Mouse (Mus musculus): ENCODE measurements around the gene Prx. TPM values are rescaled to one million over a fixed set of nuclear protein-coding genes. Genes with fewer than 3 reads are reported as not detected.
A peak's percentile ranks its signal among the peaks of the same experiment; 100 is the strongest.

Prx gene
- polyA plus RNA-seq (2016; fragmentation: Nextera tagmentation; extraction: Ambion mirVana) = 2.9 and 3.5 TPM in 2 replicates

DNA sequence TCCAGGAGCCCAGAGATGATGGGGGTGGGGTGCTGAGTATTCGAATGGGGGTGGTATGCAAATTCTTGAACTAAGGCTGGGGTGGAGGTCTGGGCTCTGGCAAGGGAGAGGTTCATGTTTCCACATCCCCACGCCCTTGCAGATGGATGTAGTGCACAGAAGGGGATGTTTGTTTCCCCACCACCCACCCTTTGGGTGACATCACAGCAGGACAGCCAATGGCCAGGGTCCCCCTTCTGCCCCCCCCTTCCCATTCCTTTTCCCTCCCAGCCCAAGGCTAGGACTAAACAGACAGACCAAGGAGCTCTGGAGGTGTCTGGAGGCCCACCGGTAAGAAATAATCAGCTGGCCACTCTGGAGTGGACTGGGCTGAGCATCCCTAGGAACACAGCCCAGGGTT lies at the start of gene Prx:
Gene Prx (plus strand): TSS at position 289 of the 400 bp plus-strand sequence.
- no peaks in the 10 kb centered on the region for H3K9me3 ChIP-seq
- WGBS = 57% methylated on average over 3 of the region's 3 CpGs
- no peaks in the 10 kb centered on the region for H3K4me1 ChIP-seq
- H3K27ac ChIP-seq = no peak within 1 kb of the TSS
- H3K27me3 ChIP-seq = no peaks in the 10 kb centered on the region
- no peak within 1 kb of the TSS for H3K9ac ChIP-seq
- no peak for ATAC-seq (ENCODE audit: low FRiP score)
- H3K4me3 ChIP-seq (replicated peaks) = no peak within 1 kb of the TSS
- H3K4me2 ChIP-seq = no peak within 1 kb of the TSS
- no peaks in the 10 kb centered on the region for H3K36me3 ChIP-seq (replicated peaks)

DNA sequence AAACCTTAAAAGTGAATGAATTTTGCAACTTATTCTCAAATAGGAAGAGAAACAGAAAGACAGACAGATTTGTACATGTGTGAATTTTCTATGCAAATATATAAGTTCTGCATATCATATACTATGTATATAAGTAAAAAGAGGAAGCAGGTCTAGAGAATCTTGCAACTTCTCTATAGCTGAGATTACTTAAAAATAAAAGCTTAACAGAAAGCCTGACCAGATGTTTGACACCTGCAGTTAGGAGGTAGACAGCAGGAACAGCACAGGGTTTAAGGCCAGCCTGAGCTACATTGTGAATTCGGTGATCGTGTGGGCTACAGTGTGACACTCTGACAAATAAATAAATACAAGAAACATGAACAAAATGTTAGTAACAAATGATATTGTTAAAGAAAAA lies 47.8 kb upstream of the Prx start:
- 96% methylated on average over 2 of the region's 2 CpGs for WGBS
- Histone ChIP-seq H3K4me3 (replicated peaks) (no peak overlapping the region), H3K4me2 (no peak overlapping the region), H3K9me3 (no peaks in the 10 kb centered on the region), H3K9ac (no peak overlapping the region), H3K4me1 (peaks cover 17% of the 10 kb centered on the region), H3K27me3 (peaks cover 21% of the 10 kb centered on the region), H3K36me3 (replicated peaks) (no peaks in the 10 kb centered on the region), H3K27ac (no peak overlapping the region)
- ATAC-seq (ENCODE audit: low FRiP score) = no peak

DNA sequence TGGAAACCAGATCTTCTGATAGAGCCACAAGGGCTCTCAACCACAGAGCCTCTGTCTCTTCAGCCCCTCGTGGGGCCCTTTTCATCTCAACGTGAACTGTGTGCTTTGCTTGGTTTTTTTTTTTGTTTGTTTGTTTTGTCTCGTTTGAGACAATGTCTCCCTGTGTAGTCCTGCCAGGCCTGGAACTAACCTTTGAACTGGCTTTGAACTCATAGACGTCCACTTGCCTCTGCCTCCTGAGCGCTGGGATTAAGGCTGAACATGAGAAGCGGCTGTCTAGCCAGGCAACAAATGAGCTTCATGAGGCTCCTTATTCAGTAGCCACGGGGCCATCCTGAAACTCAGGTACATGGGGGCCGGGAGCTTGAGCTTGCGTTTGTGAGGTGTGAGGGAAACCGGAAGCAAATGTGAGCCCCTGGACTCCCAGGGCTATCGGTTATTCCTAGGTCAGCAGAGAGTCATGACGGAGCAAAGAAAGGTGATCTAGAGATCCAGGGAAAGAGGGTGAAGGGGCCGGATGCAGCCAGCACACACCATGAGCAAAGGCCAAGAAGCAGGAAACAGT lies 46.8 kb upstream of the Prx start:
- 55% methylated on average over 13 of the region's 13 CpGs for WGBS
- ATAC-seq (ENCODE audit: low FRiP score) = no peak
- Histone ChIP-seq H3K9me3 (no peaks in the 10 kb centered on the region), H3K4me3 (replicated peaks) (no peak overlapping the region), H3K27me3 (peaks cover 11% of the 10 kb centered on the region; the same call in 1 of the 2 replicates), H3K4me1 (0 out of 2 replicates have a peak, but pooled peaks cover 8% of the 10 kb centered on the region), H3K27ac (no peak overlapping the region), H3K9ac (no peak overlapping the region), H3K4me2 (no peak overlapping the region), H3K36me3 (replicated peaks) (no peaks in the 10 kb centered on the region)

DNA sequence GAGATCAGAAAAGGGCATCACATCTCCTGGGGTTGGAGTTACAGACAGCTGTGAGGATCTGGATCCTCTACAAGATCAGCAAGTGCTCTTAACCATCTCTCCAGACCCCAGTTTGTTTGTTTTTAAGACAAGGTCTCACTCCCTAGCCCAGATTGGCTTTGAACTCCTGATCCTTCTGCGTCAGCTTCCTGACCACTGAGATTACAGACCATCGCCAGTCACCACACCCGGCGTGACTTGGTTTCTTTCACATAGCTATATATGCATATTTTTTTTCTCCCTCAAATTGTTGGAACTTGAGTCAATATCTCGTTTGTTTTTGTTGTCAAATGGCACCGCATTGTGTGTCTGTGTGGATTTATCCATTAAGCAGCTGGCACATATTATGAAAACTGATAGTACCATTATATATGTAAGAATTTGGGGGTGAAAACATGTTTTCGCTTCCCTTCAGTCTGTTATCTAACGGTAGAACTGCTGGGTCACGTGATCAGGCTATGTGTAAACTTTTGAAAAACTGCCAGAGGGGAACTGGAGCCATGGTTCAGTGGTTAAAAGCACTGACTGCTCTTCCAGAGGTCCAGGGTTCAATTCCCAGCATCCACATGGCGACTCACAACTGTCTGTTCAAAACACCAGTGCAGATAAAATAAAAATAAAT lies 44.5 kb upstream of the Prx start:
- Histone ChIP-seq H3K9me3 (no peaks in the 10 kb centered on the region), H3K27me3 (no peaks in the 10 kb centered on the region), H3K4me2 (no peak overlapping the region), H3K9ac (no peak overlapping the region), H3K27ac (no peak overlapping the region), H3K4me1 (no peaks in the 10 kb centered on the region), H3K4me3 (replicated peaks) (no peak overlapping the region), H3K36me3 (replicated peaks) (no peaks in the 10 kb centered on the region)
- ATAC-seq (ENCODE audit: low FRiP score) = no peak
- 80% methylated on average over 10 of the region's 10 CpGs for WGBS

DNA sequence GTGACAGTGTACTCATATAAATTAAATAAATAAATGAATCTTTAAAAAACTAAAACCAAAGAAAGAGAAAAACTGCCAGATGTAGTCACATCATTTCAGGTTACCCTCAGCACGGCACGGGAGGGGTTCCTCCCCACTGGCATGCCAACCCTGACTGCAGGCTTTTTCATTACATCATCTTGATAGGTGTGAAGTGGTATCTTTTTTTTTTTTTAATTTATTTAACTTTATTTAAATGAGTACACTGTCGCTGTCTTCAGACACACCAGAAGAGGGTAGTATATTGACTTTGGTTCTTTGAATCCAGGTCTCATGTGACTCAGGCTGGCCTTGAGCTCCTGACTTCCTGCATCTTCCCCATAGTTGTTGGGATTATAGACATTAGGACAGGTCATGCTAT lies 43.9 kb upstream of the Prx start:
- no peak overlapping the region for H3K4me3 ChIP-seq (replicated peaks)
- H3K4me1 ChIP-seq = no peaks in the 10 kb centered on the region
- ATAC-seq (ENCODE audit: low FRiP score) = no peak
- no peaks in the 10 kb centered on the region for H3K27me3 ChIP-seq
- no peaks in the 10 kb centered on the region for H3K36me3 ChIP-seq (replicated peaks)
- WGBS = 93% methylated on average over 3 of the region's 3 CpGs
- H3K27ac ChIP-seq = no peak overlapping the region
- H3K4me2 ChIP-seq = no peak overlapping the region
- H3K9me3 ChIP-seq = no peaks in the 10 kb centered on the region
- H3K9ac ChIP-seq = no peak overlapping the region

DNA sequence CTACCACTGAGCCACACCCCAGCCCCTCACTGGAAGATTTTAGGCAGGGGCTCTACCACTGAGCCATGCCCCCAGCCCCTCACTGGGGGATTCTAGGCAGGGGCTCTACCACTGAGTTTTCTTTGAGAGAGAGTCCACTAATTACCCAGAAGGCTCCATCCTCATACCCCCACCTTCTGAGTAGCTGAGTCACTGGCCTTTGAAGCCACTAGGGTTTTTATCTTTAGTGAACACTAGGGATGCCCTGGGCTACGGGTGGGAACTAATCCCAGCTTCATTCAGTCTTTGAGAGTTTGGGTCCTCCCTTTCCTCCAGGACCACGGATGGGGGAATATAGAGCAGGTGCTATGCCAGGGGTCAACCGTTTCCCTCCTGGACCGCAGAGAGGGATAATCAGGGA lies 40.5 kb upstream of the Prx start:
- Histone ChIP-seq H3K36me3 (replicated peaks) (no peaks in the 10 kb centered on the region), H3K9me3 (no peaks in the 10 kb centered on the region), H3K4me2 (no peak overlapping the region), H3K4me3 (replicated peaks) (no peak overlapping the region), H3K9ac (no peak overlapping the region), H3K27me3 (no peaks in the 10 kb centered on the region), H3K27ac (no peak overlapping the region), H3K4me1 (no peaks in the 10 kb centered on the region)
- no peak for ATAC-seq (ENCODE audit: low FRiP score)
- 92% methylated on average over 4 of the region's 4 CpGs for WGBS

DNA sequence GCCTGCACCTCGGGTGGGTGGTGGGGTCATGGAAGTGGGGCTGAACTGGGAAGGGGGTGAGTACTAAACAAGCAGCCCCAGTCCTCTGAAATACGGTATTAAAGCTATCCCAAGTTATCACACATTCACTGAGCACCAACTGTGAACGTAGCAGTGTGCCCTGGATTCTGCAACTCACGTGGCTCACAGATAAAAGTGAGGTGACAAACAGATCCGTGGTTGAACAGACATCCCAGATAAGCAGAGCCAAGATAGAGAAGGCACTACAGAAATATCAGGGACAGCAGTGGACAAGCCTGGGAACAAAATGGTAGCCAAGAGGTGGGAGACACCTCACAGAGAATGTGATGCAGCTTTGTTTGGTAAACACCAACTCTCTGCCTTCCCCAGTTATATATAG lies 39.5 kb upstream of the Prx start:
- ATAC-seq (ENCODE audit: low FRiP score) = no peak
- Histone ChIP-seq H3K9me3 (no peaks in the 10 kb centered on the region), H3K4me2 (no peak overlapping the region), H3K36me3 (replicated peaks) (no peaks in the 10 kb centered on the region), H3K4me1 (no peaks in the 10 kb centered on the region), H3K4me3 (replicated peaks) (no peak overlapping the region), H3K27me3 (no peaks in the 10 kb centered on the region), H3K27ac (no peak overlapping the region), H3K9ac (no peak overlapping the region)
- WGBS = 91% methylated on average over 5 of the region's 5 CpGs

DNA sequence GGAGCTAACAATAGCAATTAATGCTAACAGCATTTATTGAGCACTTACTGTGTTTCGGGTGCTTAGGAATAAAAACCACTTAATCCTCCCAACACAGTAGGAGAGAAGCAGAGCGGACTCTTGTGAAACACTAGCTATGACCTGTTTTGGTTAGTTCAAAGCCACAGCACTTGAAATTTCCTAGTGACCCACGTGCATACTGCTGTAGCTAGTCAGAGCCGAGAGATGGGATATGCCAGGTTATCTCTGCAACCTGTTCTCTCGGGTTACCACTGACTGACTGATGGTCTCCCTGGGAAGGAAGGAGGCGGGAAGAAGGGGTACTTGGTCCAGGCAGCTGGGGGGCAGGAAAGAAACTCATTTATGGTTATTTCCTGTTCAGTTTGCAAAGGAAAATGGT lies 38.6 kb upstream of the Prx start:
- no peaks in the 10 kb centered on the region for H3K36me3 ChIP-seq (replicated peaks)
- no peaks in the 10 kb centered on the region for H3K9me3 ChIP-seq
- no peak overlapping the region for H3K4me2 ChIP-seq
- H3K27me3 ChIP-seq = no peaks in the 10 kb centered on the region
- H3K4me1 ChIP-seq = no peaks in the 10 kb centered on the region
- H3K9ac ChIP-seq = no peak overlapping the region
- 88% methylated on average over 6 of the region's 6 CpGs for WGBS
- H3K4me3 ChIP-seq (replicated peaks) = no peak overlapping the region
- no peak for ATAC-seq (ENCODE audit: low FRiP score)
- H3K27ac ChIP-seq = no peak overlapping the region

DNA sequence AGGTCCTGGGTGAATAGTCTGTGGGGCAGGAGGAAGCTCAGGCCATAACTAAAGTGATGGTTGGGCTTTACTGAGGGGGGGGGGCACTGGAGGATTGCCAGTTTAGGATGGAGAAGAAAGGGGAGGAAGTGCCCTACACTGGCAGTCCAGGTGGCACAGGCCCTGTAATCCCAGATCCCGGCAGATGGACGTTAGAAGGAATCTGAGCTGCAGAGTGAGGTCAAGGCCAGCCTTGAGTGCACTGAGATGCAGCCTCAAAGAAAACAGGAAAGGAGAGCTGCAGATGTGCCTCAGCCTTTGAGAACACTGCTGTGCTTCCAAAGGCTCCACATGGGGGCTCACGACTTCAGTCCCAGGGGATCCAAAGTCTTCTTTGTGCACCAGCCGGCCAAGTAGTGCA lies 31.5 kb upstream of the Prx start:
- no peak for ATAC-seq (ENCODE audit: low FRiP score)
- 40% methylated on average over 4 of the region's 4 CpGs for WGBS
- Histone ChIP-seq H3K9ac (no peak overlapping the region), H3K36me3 (replicated peaks) (no peaks in the 10 kb centered on the region), H3K27me3 (no peaks in the 10 kb centered on the region), H3K4me2 (no peak overlapping the region), H3K4me1 (peaks cover 3% of the 10 kb centered on the region; the same call in 1 of the 2 replicates), H3K4me3 (replicated peaks) (no peak overlapping the region), H3K27ac (no peak overlapping the region), H3K9me3 (no peaks in the 10 kb centered on the region)

DNA sequence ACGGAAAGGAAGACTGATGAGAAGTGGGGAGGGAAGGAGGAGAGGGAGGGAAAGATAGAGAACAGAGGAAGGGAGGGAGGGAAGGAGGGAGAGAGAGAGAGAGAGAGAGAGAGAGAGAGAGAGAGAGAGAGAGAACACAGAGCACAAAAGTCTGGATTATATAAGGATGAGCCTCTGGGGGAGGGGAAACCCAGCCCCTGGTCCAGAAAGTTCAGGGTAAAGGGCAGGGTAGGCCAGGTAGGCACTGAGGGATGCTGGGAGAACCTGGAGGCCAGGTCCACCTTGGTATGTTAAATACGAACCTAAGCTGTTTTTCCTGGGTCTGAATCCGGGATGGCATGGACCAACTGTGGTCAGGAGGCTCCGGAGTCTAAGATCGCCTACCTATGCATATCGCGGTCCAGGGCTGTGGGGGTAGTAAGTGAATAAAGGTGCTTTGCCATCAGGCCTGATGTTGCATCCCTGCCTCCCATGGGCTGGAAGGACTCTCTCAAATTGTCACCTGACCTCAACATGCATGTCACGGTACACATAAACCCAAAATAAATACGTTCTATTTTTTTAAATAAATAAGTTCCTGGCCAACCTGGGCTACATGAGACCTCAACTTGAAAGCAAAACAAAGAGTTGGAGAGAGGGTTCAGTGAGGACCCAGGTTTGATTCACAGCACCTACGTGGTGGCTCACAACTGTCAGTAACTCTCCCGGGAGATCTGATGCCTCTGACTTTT lies 27.6 kb upstream of the Prx start:
- no peaks in the 10 kb centered on the region for H3K27me3 ChIP-seq
- H3K9ac ChIP-seq = no peak overlapping the region
- H3K4me3 ChIP-seq (replicated peaks) = no peak overlapping the region
- ATAC-seq (ENCODE audit: low FRiP score) = no peak
- H3K4me2 ChIP-seq = no peak overlapping the region
- 91% methylated on average over 11 of the region's 11 CpGs for WGBS
- H3K27ac ChIP-seq = no peak overlapping the region
- H3K9me3 ChIP-seq = no peaks in the 10 kb centered on the region
- peaks cover 4% of the 10 kb centered on the region for H3K4me1 ChIP-seq
- H3K36me3 ChIP-seq (replicated peaks) = peaks cover 7% of the 10 kb centered on the region

DNA sequence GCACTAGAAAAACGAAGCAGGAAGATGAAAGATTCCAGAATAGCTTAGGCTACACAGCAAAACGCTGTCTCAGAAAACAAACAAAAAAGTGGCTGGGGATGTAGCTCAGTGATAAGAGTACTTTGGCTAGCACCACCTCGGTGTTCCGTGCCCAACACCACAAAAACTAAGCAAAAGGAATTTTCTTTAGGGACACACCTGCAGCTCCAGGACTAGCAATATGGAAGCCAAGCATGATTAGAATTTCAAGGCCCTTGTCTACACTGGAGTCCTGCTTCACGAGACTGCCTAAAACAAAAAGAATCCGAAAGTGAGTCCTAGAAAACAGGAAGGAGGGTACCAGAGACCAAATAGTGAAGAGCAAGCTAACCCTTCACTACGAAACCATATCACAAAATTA lies 26.5 kb upstream of the Prx start:
- no peak for ATAC-seq (ENCODE audit: low FRiP score)
- H3K27ac ChIP-seq = peak overlapping the region; percentile 54; the same call in 1 of the 2 replicates
- H3K9ac ChIP-seq = 0 out of 2 replicates have a peak overlapping the region, but pooled peaks have one; percentile 62

DNA sequence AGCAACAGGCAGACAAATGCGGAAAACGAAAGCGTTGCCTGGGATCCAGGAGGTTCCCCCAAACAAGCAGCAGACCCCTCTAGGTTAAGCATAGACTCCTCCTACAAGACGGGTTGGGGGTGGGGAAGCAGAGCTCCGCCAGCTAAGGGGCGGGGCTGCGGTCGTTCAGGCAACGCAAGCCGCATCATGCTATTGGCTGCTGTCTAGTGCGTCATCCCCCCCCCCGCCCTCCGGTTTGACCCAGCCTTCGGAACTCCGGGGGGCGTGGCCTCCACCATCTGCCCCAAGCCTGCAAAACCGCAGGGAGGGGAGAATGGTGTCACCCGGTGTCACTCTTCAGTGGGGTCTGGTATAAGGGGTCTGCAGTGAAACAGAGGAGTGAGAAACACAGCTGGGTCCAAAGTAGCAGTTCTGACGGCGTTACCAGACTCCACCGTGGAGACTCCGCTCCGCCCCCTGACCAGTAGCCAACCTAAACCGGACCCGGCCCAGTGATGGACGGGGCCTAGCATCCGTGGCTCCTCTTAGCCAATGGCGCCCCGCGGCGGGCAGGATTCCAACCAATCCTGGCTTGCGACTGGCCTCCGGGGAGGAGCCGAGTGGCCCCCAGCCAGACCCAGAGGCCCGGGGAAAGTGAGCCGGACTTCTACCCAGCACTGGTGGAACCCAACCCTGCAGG lies 25.8 kb upstream of the Prx start, which contains the start of gene Sertad3:
Gene Sertad3 (plus strand): TSS at position 613 of the 679 bp plus-strand sequence.
- peak within 1 kb of the TSS; percentile 94 for H3K27ac ChIP-seq
- ATAC-seq (ENCODE audit: low FRiP score) = peak; percentile 94
- under 1% methylated on average over 36 of the region's 36 CpGs for WGBS
- H3K36me3 ChIP-seq (replicated peaks) = peaks cover 22% of the 10 kb centered on the region
- peak within 1 kb of the TSS; percentile 75 for H3K4me2 ChIP-seq
- H3K4me3 ChIP-seq (replicated peaks) = peak within 1 kb of the TSS; percentile 73
- H3K27me3 ChIP-seq = no peaks in the 10 kb centered on the region
- H3K4me1 ChIP-seq = peaks cover 4% of the 10 kb centered on the region
- peak within 1 kb of the TSS; percentile 62 for H3K9ac ChIP-seq
- H3K9me3 ChIP-seq = no peaks in the 10 kb centered on the region

More for the DNA sequence above, 26.5 kb upstream of the Prx start:
- 50% methylated on average over 7 of the region's 7 CpGs for WGBS
- Histone ChIP-seq H3K27me3 (no peaks in the 10 kb centered on the region), H3K4me3 (replicated peaks) (peak overlapping the region; percentile 73), H3K4me1 (peaks cover 4% of the 10 kb centered on the region), H3K4me2 (peak overlapping the region; percentile 75), H3K36me3 (replicated peaks) (peaks cover 16% of the 10 kb centered on the region), H3K9me3 (no peaks in the 10 kb centered on the region)
